Mouse (Mus musculus) liver, embryonic 14.5 days (tissue): ENCODE data around the gene Loxl3.

Experiments
- CTCF ChIP-seq: IDR thresholded peaks from 2 replicates; pipeline ENCODE4 v1.5.1; 2016; ENCODE audit warnings: antibody characterized with exemption, low read depth, control low read depth
- EP300 ChIP-seq: IDR thresholded peaks from 2 replicates; pipeline ENCODE4 v1.6.1; 2016; ENCODE audit warnings: antibody characterized with exemption, low read depth

- TF ChIP-seq CTCF = no peak
- TF ChIP-seq EP300 = no peak
These were observed 29.1 kb upstream of the Loxl3 start for GRCm38 (mm10) chr6:83004872-83005271.
